Mouse (Mus musculus): ENCODE data around the gene Pdcd2. TPM values are rescaled to one million over a fixed set of nuclear protein-coding genes. Genes with fewer than 3 reads are reported as not detected.
"Not testable (repeated sequence)": the region's sequence is repeated elsewhere in the genome, so short reads cannot be mapped to it uniquely, and the experiment has no call there.

Gene Pdcd2
- total RNA-seq (2021), result 10 to 100 TPM; 21.2 to 24.8 TPM
- long read RNA-seq, transcript Pdcd2-201 (6 exons, 1,120 nt), result major isoform, 21 of 26 reads
- long read RNA-seq, partial matches to known transcripts, result 3 of 26 reads
- long read RNA-seq, other reads (novel, unspliced or antisense), result 2 of 26 reads

DNA sequence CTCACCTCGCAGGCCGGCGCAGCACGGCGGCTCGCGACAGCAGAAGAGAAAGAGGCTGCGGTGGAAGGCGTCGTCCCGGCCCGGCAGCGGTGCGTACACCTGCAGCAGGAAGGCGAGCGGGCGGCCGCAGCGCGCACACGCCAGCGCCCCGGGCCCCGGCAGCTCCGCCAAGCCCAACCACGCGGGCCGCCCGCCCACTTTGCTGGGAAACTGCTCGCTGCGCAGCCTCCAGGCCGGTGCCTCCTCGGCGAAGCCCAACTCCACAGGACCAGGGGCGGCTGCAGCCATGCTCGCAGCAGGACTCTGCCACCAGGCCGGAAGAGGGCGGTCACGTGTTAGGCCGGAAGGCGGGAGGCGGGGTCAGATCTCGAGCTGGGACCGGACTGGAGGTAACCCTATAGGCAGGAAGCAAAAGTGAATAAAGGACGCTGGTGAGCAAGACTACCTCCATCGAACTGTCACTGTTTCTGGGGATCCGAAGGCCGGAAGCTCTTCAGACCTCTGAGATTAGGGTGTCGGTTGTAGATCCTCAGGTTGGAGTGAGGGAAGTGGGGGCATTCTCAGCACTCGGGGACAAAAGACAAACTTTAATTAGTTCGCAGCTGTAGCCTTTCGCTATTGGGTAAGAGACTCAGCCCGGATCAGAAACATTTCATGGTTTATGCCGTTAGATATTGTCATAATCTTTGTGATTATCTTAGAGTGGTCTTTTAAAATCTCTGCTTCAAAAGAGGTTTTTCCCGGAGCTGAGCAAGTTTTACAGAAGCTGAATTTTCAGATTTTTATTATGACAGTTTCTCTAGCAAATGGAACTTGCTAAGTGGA, at the start of gene Pdcd2:
Gene Pdcd2, minus strand, starts transcription at position 316 of the 825 bp plus-strand sequence.
- DNase-seq (ENCODE audit: low spot score in 2 of 2), result peak; percentile 87 to 89

- DNase-seq (ENCODE audit: low spot score in 2 of 2), result no peak
Observed at GRCm38 (mm10) chr17:15575056-15575455, 48.0 kb upstream of the Pdcd2 start.

DNA sequence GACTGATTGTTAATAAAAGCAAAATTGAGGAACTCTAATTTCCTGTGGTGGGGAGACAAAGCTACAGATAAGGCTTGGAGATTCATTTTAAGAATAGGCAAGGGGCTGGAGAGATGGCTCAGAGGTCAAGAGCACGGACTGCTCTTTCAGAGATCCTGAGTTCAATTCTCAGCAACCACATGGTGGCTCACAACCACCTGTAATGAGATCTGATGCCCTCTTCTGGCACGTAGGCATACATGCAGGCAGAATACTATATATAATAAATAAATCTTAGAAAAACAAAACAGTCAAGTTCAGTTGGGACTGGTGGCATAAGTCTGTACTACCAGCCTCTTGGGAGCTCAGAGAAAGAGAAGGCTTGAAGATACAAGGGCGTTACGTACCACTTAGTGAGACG, 39.8 kb upstream of the Pdcd2 start:
- no peak for DNase-seq (ENCODE audit: low spot score in 2 of 2)

- DNase-seq (ENCODE audit: low spot score in 2 of 2), result peak in 1 of 2 experiments; percentile 24
Observed at GRCm38 (mm10) chr17:15564928-15565300, 37.8 kb upstream of the Pdcd2 start.

DNA sequence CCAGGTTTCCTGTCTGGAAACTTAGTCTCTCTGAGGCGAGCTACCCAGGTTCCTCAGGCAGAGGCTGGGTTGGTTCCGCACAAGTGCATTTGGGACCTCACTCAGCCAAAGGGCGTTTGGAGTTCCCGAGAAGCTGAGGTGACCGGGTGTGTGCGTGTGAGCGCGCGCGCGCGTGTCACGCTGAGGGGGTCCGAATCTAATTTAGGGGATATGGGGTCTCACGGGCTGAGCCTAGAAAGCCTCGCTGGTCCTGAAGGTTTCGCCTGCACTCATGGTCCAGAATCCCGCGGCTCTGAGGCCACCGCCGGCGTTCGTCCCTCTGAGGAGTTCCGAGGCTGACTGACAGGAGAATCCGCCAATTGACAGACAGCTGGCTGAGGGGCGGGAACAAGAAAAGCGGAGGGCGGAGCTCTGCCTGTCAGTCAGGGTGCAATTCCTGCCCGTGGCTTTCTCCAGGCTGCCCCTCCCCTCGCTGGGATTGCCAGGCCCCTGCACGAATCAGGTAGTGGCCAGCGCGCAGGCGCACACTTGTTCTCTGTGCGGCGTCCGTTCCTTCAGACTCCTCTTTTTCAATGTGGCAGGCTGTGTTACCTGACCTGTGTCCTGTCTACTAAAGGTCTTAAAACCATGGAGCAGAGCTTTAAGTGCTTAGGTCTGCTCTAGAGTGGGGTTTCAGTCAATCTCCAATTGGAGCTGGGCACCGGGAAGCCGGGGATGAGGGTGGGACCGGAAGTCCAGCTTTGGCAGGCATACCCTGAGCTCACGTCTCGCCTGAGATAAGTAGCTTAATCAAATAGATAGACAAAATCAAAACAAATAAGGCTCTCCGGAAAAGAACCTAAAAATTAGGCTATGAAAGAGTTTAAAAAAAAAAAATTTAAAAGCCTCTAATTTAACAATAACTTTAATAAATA, 37.2 kb upstream of the Pdcd2 start, which contains the start of gene Prdm9:
Gene Prdm9, minus strand, starts transcription at position 341 of the 914 bp plus-strand sequence.
- DNase-seq (ENCODE audit: low spot score in 2 of 2), result peak; percentile 100

DNA sequence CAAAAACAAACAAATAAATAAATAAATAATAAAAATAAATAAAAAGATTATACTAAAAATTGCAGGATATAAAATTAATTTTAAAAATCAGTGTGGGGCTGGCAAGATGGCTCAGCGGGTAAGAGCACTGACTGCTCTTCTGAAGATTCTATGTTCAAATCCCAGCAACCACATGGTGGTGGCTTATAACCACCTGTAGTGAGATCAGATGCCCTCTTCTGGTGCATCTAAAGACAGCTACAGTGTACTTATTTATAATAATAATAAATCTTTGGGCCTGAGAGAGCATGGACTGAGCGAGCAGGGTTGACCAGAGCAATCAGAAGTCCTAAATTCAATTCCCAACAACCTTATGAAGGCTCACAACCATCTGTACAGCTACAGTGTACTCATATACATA, 32.8 kb upstream of the Pdcd2 start:
- DNase-seq (ENCODE audit: low spot score in 2 of 2), result no peak

DNA sequence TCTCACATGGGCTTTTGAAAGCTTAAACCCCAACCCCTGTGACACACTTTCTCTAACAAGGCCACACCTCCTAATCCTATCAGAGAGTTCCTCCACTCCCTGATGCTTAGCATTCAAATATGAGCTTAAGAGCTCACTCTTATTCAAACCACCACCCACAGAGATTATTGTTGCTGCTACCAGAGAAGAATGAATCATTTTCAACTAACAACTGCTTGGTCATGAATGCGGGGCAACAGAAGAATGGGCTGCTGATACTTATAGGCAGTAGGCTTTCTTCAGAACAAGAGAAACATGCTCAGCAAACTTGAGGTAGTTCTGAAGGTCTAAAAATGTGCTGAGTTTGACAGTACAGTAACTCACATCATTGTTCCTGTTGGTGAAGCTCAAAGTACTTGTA, 22.6 kb upstream of the Pdcd2 start:
- no peak for DNase-seq (ENCODE audit: low spot score in 2 of 2)

DNA sequence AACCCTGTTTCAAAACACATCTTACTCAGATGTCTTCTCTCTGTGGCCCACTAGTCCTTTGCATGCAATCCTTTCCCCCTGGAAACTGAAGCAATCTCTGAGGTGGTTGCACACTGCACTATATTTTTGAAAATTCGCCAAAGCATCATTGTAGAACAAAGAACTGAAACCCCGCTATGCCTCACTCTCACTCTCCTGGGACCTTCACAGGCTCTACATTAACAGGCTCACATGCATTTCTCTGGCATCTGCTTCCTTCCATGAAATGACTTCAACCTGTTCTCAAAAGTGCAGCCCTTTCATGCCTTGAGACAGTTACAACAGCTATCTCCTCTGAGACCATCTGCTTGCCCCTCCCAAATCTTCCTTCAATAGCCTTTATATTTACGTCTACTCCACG, 19.3 kb upstream of the Pdcd2 start:
- no peak for DNase-seq (ENCODE audit: low spot score in 2 of 2)

DNA sequence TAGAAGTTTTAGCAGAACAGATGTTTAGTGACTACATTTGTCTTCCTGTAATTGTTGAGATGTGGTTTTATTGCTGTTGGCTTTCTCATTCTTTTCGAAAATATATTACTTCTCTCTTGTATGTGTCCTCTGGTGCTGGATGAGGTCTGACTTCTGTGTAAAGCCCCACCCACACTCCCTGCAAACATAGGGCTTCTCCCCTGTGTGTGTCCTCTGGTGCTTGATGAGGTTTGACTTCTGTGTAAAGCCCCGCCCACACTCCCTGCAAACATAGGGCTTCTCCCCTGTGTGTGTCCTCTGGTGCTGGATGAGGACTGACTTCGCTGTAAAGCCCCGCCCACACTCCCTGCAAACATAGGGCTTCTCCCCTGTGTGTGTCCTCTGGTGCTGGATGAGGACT, 16.8 kb upstream of the Pdcd2 start:
- DNase-seq (ENCODE audit: low spot score in 2 of 2), result not testable (repeated sequence)

GRCm38 (mm10) chr17:15540309-15540708, 13.2 kb upstream of the Pdcd2 start:
- DNase-seq (ENCODE audit: low spot score in 2 of 2), result no peak

GRCm38 (mm10) chr17:15536457-15536904, 9.4 kb upstream of the Pdcd2 start:
- DNase-seq (ENCODE audit: low spot score in 2 of 2), result peak in 1 of 2 experiments; percentile 4

DNA sequence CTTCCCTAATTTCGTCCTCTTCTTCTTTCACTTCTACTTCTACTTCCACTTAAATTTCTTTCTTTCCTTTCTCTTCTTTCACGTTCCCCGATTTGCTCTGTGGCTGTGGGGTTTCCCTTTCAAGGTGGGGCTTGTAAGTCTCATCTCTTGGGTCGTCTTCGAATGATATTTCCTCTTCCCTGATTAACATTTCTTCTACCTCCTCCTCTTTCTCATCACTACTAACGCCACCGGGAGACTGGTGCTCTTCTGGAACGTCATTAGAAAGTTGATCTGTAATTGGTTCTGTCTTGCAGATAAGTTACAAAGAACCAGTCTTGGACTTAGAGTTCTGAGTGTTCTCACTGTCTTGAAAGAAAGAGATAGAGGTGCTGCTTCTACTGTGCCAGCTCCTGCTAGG, 8.8 kb upstream of the Pdcd2 start:
- DNase-seq (ENCODE audit: low spot score in 2 of 2), result no peak

GRCm38 (mm10) chr17:15535162-15535800, 8.2 kb upstream of the Pdcd2 start:
- DNase-seq (ENCODE audit: low spot score in 2 of 2), result no peak

- DNase-seq (ENCODE audit: low spot score in 2 of 2), result peak; percentile 44 to 64
Observed at GRCm38 (mm10) chr17:15530141-15530540, 3.0 kb upstream of the Pdcd2 start.

- DNase-seq (ENCODE audit: low spot score in 2 of 2), result no peak
Observed at GRCm38 (mm10) chr17:15528887-15529286, 1.8 kb upstream of the Pdcd2 start.

- DNase-seq (ENCODE audit: low spot score in 2 of 2), result no peak
Observed at GRCm38 (mm10) chr17:15527811-15528136, 673 bp upstream of the Pdcd2 start.

- DNase-seq (ENCODE audit: low spot score in 2 of 2), result peak in 1 of 2 experiments; percentile 8
Observed at GRCm38 (mm10) chr17:15526304-15526703, 797 bp downstream of the Pdcd2 start.

- DNase-seq (ENCODE audit: low spot score in 2 of 2), result no peak
Observed at GRCm38 (mm10) chr17:15518766-15519165, 8.3 kb downstream of the Pdcd2 start.

GRCm38 (mm10) chr17:15518186-15518585, 8.9 kb downstream of the Pdcd2 start:
- no peak for DNase-seq (ENCODE audit: low spot score in 2 of 2)

DNA sequence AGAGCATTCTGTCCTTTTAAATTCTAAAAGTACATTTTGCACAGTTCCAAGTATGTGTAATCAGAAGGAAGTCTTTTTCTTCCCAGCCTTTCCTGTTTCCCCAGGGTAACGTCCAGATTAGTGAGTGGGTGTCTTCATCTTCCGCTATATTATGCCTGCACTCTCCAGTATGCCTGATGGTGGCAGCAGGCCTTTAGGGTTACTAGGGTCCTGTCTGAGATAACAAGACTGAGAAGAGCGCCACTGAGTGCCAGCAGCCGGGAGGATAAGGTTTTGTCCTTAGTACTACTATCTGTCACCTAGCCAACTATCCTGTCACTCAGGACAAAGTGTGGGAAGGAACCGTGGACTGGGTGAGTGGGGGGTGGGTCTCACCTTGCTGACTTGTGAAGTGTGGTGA, 9.3 kb downstream of the Pdcd2 start:
- DNase-seq (ENCODE audit: low spot score in 2 of 2), result no peak

GRCm38 (mm10) chr17:15510694-15511093, 16.4 kb downstream of the Pdcd2 start:
- no peak for DNase-seq (ENCODE audit: low spot score in 2 of 2)

Data from layer of hippocampus, postnatal 10 days (tissue).